Mouse (Mus musculus): ENCODE results near the gene Dcdc2a.

- peak; percentile 58 for TF ChIP-seq CTCF (IDR thresholded peaks at IDR 0.05; ENCODE audit: low read depth)
- TF ChIP-seq EP300 (IDR thresholded peaks at IDR 0.05; ENCODE audit: low read depth) = no peak
Observed at GRCm38 (mm10) chr13:25007115-25007514, 48.7 kb upstream of the Dcdc2a start.
